18 mouse cellular contexts compared by ENCODE assay signal in genomic region chr6:140167182-140167581, GRCm38 (mm10).
DNase-seq lines count a peak whose midpoint lies in the region; ATAC-seq lines count a peak whose summit lies in the region.
"Had no signal": no experiment of that assay in that cellular context is flagged by ENCODE, and none has a peak within 500 bp of the region (broad histone marks: within the 10 kb centered on the region; RNA-seq: fewer than 3 reads in every experiment).

No protein-coding gene starts in this region.

- H3K4me1 ChIP-seq in neural tube, embryonic 13.5 days (replicated peaks) = peaks cover 8% of the 10 kb centered on the region; the same call in 1 of the 2 replicates
- H3K4me1 ChIP-seq: embryonic facial prominence, embryonic 12.5 days; heart, embryonic 12.5 days had no signal

- H3K27me3 ChIP-seq in neural tube, embryonic 13.5 days = no peaks in the 10 kb centered on the region
- H3K27me3 ChIP-seq: embryonic facial prominence, embryonic 12.5 days; heart, embryonic 12.5 days had no signal

- H3K9ac ChIP-seq in neural tube, embryonic 13.5 days = no peak overlapping the region
- H3K9ac ChIP-seq: embryonic facial prominence, embryonic 12.5 days; heart, embryonic 12.5 days had no signal

- H3K4me3 ChIP-seq in neural tube, embryonic 13.5 days = no peak overlapping the region
- H3K4me3 ChIP-seq: embryonic facial prominence, embryonic 12.5 days; heart, embryonic 12.5 days had no signal

- intact Hi-C loops in heart, postnatal 25 days (cut with DNase I) = no loop called here
- intact Hi-C loops in left cerebral cortex, postnatal 4 days (cut with DNase I) = no loop called here
- intact Hi-C loops in left cerebral cortex, postnatal 36 days (cut with DNase I) = no loop called here

- 0 out of 2 replicates have a peak overlapping the region, but pooled peaks have one; percentile 5 for H3K27ac ChIP-seq in neural tube, embryonic 13.5 days (replicated peaks)
- H3K27ac ChIP-seq: embryonic facial prominence, embryonic 12.5 days had no signal

- ATAC-seq in neural tube, embryonic 13.5 days (ENCODE audit: low read depth) = 0 out of 2 replicates have a peak, but pooled peaks have one; percentile 43
- ATAC-seq: forebrain, embryonic 16.5 days; intestine, embryonic 16.5 days had no signal

- WGBS in neural tube, embryonic 13.5 days = 69% methylated on average over 4 of the region's 4 CpGs

- peak; percentile 76 for DNase-seq in heart, adult 11 months
- no peak for DNase-seq in heart, postnatal 25 days (ENCODE audit: low spot score)
- DNase-seq in left cerebral cortex, postnatal 4 days = peak; percentile 23
- no peak for DNase-seq in left cerebral cortex, postnatal 36 days (ENCODE audit: low spot score in 2 of 2)
- no peak for DNase-seq in neural tube, embryonic 10.5 days (ENCODE audit: extremely low spot score, low spot score)
- peak; percentile 21 for DNase-seq in skeletal muscle tissue, adult 2 months (ENCODE audit: low read depth, low spot score)
- DNase-seq in adrenal gland, postnatal 10 days = no peak
- DNase-seq: adrenal gland, adult 2 months; adrenal gland, postnatal 36 days; cerebellum, adult 11 months; cerebellum, adult 9-10 months; gastrocnemius, postnatal 14 days; heart, postnatal 36 days had no signal

- no peaks in the 10 kb centered on the region for H3K36me3 ChIP-seq in neural tube, embryonic 13.5 days
- H3K36me3 ChIP-seq: embryonic facial prominence, embryonic 12.5 days; heart, embryonic 12.5 days had no signal

- H3K9me3 ChIP-seq in neural tube, embryonic 13.5 days = no peaks in the 10 kb centered on the region
- H3K9me3 ChIP-seq: embryonic facial prominence, embryonic 12.5 days; heart, embryonic 12.5 days had no signal

- no peak overlapping the region for H3K4me2 ChIP-seq in neural tube, embryonic 13.5 days
- H3K4me2 ChIP-seq: embryonic facial prominence, embryonic 12.5 days; heart, embryonic 12.5 days had no signal

Comparison
In these comparisons a context has a peak if more than half of its experiments do, and no peak if none do; other contexts are left out.
1. DNase-seq: peak in heart, adult 11 months (single experiment), left cerebral cortex, postnatal 4 days (single experiment) and skeletal muscle tissue, adult 2 months (single experiment); none in heart, postnatal 25 days (single experiment), left cerebral cortex, postnatal 36 days (0 of 2), neural tube, embryonic 10.5 days (single experiment) and adrenal gland, postnatal 10 days (single experiment).